Mouse (Mus musculus): ENCODE data around the gene Endog.

Gene Endog

GRCm38 (mm10) chr2:30212169-30212545, 40.9 kb downstream of the Endog start:
- no peak for DNase-seq

GRCm38 (mm10) chr2:30212951-30213350, 41.7 kb downstream of the Endog start:
- no peak for DNase-seq

DNA sequence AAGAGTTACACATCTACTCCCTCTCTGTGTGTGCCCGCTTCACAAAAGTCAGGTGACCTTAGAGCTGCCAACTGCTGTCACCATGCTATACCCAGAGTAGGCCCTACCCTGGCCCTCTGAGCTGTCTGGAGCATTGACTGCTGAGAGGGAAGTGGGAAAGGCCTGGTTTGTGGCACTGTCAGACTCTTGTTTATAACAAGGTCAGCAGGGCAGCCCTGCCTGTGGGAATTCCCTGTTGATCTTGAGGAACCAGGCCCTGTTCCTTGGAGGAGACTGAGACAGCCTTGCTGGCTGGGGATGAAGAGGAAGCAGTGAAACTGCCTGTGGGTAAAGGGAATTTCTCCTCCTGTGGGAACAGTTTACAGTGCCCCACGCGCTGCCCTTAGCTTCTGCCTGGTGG, 43.5 kb downstream of the Endog start:
- DNase-seq: no peak

- no peak for DNase-seq
These were observed 44.2 kb downstream of the Endog start for GRCm38 (mm10) chr2:30215493-30215892.

- DNase-seq: no peak
These were observed 45.0 kb downstream of the Endog start for GRCm38 (mm10) chr2:30216293-30216692.

All from retina, postnatal 1 day (tissue).